Mouse (Mus musculus): Measurements from ENCODE around the gene Chka.
A peak's percentile ranks its signal among the peaks of the same experiment; 100 is the strongest.

Gene Chka

GRCm38 (mm10) chr19:3890181-3890580 is 38.6 kb downstream of the Chka start:
- DNase-seq = peak; percentile 58

- no peak for DNase-seq
These were observed 42.1 kb downstream of the Chka start for GRCm38 (mm10) chr19:3893545-3894116.

DNA sequence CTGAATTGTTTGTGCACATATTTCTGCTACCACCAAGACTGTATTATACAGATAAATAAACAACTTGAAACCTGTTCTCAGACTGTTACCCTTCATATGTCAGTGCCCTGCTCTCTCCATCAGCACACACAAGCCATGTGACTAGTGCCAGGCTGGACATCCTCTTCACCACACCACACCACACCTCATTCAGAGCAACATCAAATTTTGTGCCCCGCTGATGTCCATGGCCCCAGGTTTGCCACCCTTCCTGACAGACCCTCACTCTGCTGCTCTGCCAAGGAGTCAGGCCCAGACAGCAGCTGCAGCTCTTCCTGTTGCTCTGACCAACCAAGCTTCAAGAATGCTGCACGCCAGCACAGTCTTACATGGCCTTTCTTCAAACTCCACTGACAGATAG is 42.7 kb downstream of the Chka start:
- DNase-seq = no peak

DNA sequence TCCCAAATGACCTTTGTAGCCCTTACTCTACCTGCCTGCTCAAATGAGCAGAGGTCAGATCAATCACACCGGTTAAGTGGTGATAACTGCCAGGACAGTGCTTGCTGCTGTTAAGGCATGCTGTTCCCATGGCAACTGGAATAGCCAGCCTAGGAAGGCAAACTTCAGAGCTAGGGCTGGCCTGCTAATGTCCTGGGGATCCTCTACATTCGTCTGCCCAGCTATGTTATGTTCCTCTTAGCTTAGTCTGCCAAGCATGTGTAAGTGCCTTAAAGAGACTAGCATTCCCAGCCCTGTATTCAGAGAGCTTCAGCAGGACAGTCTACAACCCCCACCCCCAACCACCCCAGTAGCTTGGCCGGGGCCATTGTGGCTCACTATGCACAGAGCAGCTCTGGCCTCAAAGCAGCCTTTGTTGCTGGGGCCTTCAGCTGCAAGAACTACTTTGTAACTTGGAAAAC is 43.6 kb downstream of the Chka start:
- no peak for DNase-seq

DNA sequence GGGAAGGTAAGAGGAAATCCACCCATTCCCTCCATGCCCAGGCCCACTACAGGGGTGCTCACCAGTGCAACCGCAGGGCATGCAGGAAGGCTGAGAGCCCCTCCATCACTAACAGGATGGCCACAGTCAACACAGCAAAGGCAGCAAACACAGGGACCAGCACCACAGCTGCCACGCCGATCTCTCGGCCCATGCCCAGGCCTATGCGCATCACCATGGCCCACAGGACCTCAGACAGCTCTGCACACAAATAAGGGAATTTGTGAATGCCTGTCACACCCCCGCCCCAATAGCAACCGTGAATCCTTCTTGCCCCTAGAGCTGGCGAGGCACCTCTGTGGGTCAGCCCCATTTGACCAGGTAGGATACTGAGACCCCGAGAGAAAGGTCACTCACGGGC is 44.6 kb downstream of the Chka start:
- DNase-seq = no peak

DNA sequence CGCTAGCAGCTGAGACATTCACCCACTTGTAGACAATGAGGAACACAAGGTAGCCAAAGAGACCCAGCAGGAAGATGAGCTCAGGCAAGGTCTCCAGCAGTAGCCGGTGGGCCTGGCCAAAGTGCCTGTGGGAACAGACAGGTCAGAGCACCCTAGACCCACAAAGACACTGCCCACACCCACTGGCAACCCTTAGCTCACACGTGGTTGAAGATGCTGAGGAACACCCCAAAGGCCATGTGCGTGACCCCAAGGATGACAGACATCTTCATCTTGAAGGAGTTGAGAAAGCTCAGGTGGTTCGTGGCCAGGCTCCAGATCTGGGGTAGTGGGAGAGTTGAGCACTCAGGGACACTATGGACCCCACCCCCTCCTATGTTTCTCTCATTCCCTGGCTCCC is 46.0 kb downstream of the Chka start:
- DNase-seq = no peak

- no peak for DNase-seq
These were observed 47.4 kb downstream of the Chka start for GRCm38 (mm10) chr19:3898952-3899351.

GRCm38 (mm10) chr19:3899618-3900017 is 48.0 kb downstream of the Chka start:
- no peak for DNase-seq

- no peak for DNase-seq
These were observed 51.4 kb downstream of the Chka start for GRCm38 (mm10) chr19:3902966-3903365.

- DNase-seq = no peak
These were observed 52.2 kb downstream of the Chka start for GRCm38 (mm10) chr19:3903648-3904362.

GRCm38 (mm10) chr19:3904363-3904675 is 52.7 kb downstream of the Chka start:
- no peak for DNase-seq

- DNase-seq = peak; percentile 67
These were observed 53.8 kb downstream of the Chka start for GRCm38 (mm10) chr19:3905261-3905969.

DNA sequence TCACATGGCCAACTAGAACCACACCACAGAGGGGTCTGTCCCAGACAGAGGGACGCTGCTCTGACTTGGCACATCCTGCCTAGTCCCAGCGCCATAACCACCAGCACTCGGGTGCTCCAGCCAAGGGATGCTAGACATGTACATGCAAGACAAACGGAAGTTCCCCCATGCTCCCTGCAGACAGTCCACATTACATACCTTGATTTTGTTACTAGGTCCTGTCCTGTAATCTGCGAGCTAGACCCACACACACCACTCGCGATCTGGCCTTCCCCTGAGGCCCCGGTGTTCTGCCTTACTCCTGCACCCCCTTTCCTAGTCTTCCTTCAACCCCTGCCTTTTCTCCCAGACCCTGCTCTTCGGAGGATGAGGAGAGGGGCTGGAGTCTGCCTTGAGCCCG is 54.8 kb downstream of the Chka start:
- DNase-seq = no peak

DNA sequence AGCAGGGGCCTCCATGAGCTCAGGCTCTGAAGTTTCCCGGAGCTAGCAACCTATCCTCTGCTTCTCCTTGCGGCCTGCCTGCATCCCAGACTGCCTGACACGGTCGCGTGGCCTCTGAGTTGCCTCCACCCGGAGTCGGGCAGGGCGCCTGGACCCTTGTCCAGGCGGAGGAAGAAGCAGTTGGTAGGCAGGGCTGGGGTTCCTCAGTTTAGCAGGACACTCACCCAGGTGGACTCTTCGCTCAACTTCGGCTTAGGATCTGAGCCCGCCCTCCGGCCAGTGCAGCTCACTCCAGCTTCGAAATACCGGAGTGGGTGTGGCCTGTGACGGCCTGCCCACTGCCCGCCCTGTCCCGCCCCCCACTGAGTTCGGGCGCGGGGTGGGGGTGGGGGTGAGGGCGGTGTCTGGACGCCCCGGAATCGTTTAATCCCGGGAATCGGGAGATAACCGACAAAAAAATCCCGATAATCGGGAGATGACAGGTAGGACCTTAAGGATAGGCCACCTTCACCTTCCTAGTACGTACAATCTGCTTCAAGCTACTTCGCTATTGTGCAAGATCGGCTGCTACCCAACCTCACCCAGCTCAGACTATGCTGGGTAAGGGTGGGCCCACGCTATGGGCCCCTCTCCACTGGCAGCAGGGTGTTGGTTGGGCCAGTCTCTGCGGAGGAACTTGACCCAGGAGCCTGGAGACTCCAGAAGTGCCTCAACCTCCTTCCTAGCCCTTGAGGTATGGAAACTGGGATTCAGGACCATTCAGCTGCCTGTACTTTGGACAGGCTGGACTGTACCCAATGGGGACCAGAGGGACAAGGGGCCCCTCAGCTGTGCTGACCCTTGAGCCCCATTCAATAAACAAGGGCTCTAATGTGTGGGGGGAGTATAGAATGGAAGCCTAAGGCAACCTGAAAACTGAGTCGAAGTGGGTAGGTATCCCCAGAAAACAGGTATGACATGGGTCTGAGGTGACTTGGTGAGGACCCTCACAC is 55.5 kb downstream of the Chka start, which contains the start of gene Tcirg1:
Gene Tcirg1 (minus strand): TSS at position 339 of the 992 bp plus-strand sequence.
- DNase-seq = peak; percentile 91

GRCm38 (mm10) chr19:3907876-3908660 is 56.5 kb downstream of the Chka start:
- DNase-seq = no peak

DNA sequence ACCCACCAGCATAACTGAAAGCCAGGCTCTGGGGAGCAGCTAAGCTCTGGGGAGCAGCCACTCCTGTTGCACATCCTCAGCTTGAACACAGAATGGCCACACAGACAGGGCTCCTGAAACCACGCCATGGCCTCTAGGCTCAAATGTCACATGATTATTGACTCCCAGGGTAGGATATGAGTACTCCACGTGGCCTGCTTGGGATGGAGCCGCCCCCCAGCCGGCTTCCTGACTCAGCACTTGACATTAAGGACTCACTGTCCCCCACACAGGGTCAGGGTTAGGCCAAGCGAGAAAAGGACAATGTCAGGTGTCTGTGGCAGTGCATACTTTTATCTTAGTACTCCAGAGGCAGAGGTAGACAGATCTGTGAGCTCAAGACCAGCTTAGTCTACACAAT is 58.6 kb downstream of the Chka start:
- DNase-seq = no peak

DNA sequence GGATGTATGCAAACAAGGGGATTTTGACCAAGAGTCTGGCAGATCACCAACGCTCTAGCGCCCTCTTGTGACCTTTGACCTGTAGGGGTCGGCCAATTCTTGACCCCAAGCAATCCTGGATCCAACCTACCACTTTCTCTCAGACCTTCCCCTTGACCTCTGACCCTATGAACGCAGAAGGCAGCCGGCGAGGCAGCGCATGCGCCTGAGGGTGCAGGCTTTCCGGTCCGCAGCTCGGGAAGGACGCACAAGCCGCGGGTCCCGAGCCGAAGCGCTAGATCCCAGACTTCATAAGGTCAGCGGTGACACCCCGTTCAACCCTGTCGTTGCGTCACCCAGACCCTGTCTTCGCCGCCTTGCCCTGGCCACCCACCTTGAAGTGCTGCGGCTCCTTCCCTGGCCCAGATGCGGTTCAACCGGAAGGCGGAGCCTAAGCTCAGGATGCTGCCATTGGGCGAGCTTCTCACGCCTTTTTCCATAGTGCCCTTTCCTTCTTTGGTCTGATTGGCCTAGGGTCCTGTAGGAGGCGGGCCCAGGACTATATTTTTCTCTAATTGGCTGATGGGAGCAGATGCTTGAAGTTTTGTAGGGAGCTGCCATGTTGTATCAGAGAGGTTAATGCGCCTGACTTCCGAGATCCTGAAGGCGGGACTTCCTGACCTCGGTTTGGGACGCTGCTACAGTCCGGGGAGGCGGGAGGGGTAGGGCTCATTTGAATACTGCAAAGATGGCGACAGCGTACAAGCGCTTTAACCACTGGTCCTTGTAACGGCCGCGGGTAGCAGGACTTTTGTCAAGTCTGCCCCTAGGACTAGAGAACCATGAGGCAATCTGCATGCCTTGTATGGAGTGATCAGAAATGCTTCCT is 61.0 kb downstream of the Chka start, which contains the start of gene Ndufs8:
Gene Ndufs8 (minus strand): TSS at position 438 of the 868 bp plus-strand sequence.
- DNase-seq = peak; percentile 94

DNA sequence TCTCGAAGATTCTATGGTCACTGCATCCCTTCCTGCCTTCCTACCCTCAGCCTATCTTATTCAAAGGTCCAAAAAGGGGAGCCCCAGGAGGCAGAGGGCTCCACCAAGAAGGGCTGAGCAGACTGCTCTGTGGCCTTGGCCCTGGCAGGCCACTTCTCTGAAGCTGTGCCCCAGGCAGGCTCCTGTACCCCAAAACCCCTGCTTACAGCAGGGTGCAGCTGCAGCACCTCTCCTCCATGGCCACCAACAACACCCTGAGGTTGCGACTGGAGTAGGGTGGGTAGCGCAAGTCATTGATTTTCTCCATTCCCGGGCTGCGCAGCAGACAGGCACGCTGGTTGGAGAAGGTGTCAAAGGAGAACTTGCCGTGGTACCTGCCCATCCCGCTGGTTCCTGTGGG is 62.1 kb downstream of the Chka start:
- DNase-seq = no peak

GRCm38 (mm10) chr19:3914535-3914934 is 63.0 kb downstream of the Chka start:
- no peak for DNase-seq

DNA sequence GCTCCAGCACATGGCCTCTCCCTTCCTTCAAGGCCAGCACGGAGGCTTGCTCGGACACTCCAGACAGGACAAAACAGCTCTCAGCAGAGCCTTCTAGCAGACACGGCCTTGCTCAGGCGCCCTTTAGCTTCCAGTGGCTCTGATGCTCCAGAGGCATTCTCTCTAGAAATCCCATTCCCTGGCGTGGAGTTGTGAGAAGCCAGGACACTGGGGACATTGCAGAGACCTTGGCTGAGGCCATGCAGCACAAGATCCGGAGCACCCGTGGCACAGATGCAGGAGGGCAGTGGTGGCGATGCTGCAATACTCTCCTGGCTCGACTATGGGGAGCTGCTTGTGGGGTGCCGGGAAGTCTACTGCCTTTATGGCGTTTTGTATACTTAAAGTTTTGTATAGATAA is 65.2 kb downstream of the Chka start:
- no peak for DNase-seq

DNA sequence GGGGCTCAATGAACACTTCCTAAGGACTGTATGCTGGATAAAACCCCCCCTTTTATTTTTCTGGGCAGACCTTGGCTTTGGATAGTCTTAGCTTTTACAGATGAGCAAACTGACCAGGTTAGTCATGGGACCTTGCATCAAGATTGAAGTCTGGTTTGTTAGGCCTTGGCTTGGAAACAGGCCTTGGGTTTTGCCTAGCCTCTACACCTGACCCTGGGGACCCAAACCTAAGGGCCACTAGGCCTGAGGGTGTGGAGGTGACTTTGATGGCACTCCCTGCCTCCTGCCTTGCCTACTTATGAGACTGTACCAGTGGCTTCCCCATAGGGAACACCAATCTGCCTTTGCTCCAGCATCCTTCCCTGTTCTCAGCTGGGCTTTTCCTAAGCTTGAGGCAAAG is 68.4 kb downstream of the Chka start:
- DNase-seq = no peak

Measured in kidney, postnatal 10 days (tissue).